27 mouse cellular contexts compared by ENCODE assay signal in genomic region chr1:87190429-87190828, GRCm38 (mm10). TPM values are rescaled to one million over a fixed set of nuclear protein-coding genes. Genes with fewer than 3 reads are reported as not detected.
DNase-seq lines count a peak whose midpoint lies in the region; ATAC-seq and TF ChIP-seq lines count a peak whose summit lies in the region.
"Had no signal": no experiment of that assay in that cellular context is flagged by ENCODE, and none has a peak within 500 bp of the region (broad histone marks: within the 10 kb centered on the region; RNA-seq: fewer than 3 reads in every experiment).

Gene Chrnd, plus strand, starts transcription at chr1:87190607.

- ATAC-seq in kidney, embryonic 14.5 days (ENCODE audit: low FRiP score, low TSS enrichment) = peak; percentile 16; the same call in 1 of the 2 replicates
- ATAC-seq: forebrain, embryonic 14.5 days; hindbrain, embryonic 16.5 days; intestine, embryonic 16.5 days had no signal

- no peak within 1 kb of the TSS for H3K4me2 ChIP-seq in kidney, embryonic 14.5 days (replicated peaks; ENCODE audit: low read depth, low read length)
- H3K4me2 ChIP-seq: liver, embryonic 13.5 days; lung, embryonic 15.5 days; neural tube, embryonic 13.5 days had no signal

- TF ChIP-seq CTCF in C2C12 (IDR thresholded peaks at IDR 0.05; ENCODE audit: control insufficient read depth, insufficient read depth, insufficient read length) = no peak

- no peak within 1 kb of the TSS for H3K4me3 ChIP-seq in kidney, embryonic 14.5 days (ENCODE audit: low read length)
- no peak within 1 kb of the TSS for H3K4me3 ChIP-seq in C2C12 (ENCODE audit: insufficient read depth, poor library complexity, severe bottlenecking)
- no peak within 1 kb of the TSS for H3K4me3 ChIP-seq in limb, embryonic 10.5 days
- no peak within 1 kb of the TSS for H3K4me3 ChIP-seq in hindbrain, embryonic 10.5 days
- H3K4me3 ChIP-seq: liver, embryonic 13.5 days; lung, embryonic 15.5 days; midbrain, embryonic 10.5 days; neural tube, embryonic 13.5 days had no signal

- no peak for DNase-seq in kidney, adult 18-20 months
- peak; percentile 46 for DNase-seq in ZHBTc4 (ENCODE audit: low read depth, low spot score)
- no peak for DNase-seq in limb, embryonic 10.5 days (ENCODE audit: low spot score)
- no peak for DNase-seq in left cerebral cortex, adult 18-20 months (ENCODE audit: low spot score in 2 of 2)
- no peak for DNase-seq in hindbrain, embryonic 10.5 days (ENCODE audit: low spot score)
- DNase-seq in layer of hippocampus, adult 9-11 months = no peak
- DNase-seq: adrenal gland, postnatal 14 days; B cell, adult 2 months; cerebellum, postnatal 10 days; heart, postnatal 36 days; kidney, postnatal 36 days; liver, embryonic 13.5 days; right cerebral cortex, adult 18-20 months; thymus, postnatal 14 days had no signal

- peaks cover 22% of the 10 kb centered on the region for H3K27me3 ChIP-seq in kidney, embryonic 14.5 days (ENCODE audit: control insufficient read depth, insufficient read depth, low read length)
- H3K27me3 ChIP-seq in C2C12 (ENCODE audit: control insufficient read depth, insufficient read depth, insufficient read length) = no peaks in the 10 kb centered on the region
- H3K27me3 ChIP-seq in limb, embryonic 10.5 days (ENCODE audit: low read depth, poor library complexity, severe bottlenecking) = peaks cover 51% of the 10 kb centered on the region
- H3K27me3 ChIP-seq in hindbrain, embryonic 10.5 days (ENCODE audit: insufficient read depth, poor library complexity, severe bottlenecking) = peaks cover 41% of the 10 kb centered on the region

- H3ac ChIP-seq in C2C12 (ENCODE audit: control insufficient read depth, insufficient read length, low read depth) = no peak within 1 kb of the TSS

- no peaks in the 10 kb centered on the region for H3K9me3 ChIP-seq in kidney, embryonic 14.5 days (ENCODE audit: control insufficient read depth, low read length)
- H3K9me3 ChIP-seq in limb, embryonic 10.5 days (replicated peaks) = no peaks in the 10 kb centered on the region
- H3K9me3 ChIP-seq in hindbrain, embryonic 10.5 days = no peaks in the 10 kb centered on the region
- H3K9me3 ChIP-seq: G1E; liver, embryonic 13.5 days; lung, embryonic 15.5 days; midbrain, embryonic 10.5 days; neural tube, embryonic 13.5 days had no signal

- no peaks in the 10 kb centered on the region for H3K79me2 ChIP-seq in C2C12 (ENCODE audit: control insufficient read depth, insufficient read depth)

- H3K79me3 ChIP-seq in C2C12 (ENCODE audit: low read depth) = no peaks in the 10 kb centered on the region

- 21% methylated on average over 4 of the region's 4 CpGs for WGBS in kidney, embryonic 14.5 days
- WGBS in limb, embryonic 10.5 days = 28% methylated on average over 4 of the region's 4 CpGs
- WGBS in hindbrain, embryonic 10.5 days = 43% methylated on average over 4 of the region's 4 CpGs

- H3K36me3 ChIP-seq in kidney, embryonic 14.5 days (ENCODE audit: control insufficient read depth, insufficient read depth, low read length) = no peaks in the 10 kb centered on the region
- H3K36me3 ChIP-seq in C2C12 (ENCODE audit: control insufficient read depth, insufficient read depth) = no peaks in the 10 kb centered on the region
- H3K36me3 ChIP-seq in limb, embryonic 10.5 days = no peaks in the 10 kb centered on the region
- H3K36me3 ChIP-seq in hindbrain, embryonic 10.5 days = no peaks in the 10 kb centered on the region
- H3K36me3 ChIP-seq: G1E; liver, embryonic 13.5 days; lung, embryonic 15.5 days; midbrain, embryonic 10.5 days; neural tube, embryonic 13.5 days had no signal

- no peak within 1 kb of the TSS for H3K9ac ChIP-seq in kidney, embryonic 14.5 days (ENCODE audit: low read depth, low read length)
- H3K9ac ChIP-seq: liver, embryonic 13.5 days; lung, embryonic 15.5 days; neural tube, embryonic 13.5 days had no signal

- peaks cover 8% of the 10 kb centered on the region; the same call in 1 of the 2 replicates for H3K4me1 ChIP-seq in kidney, embryonic 14.5 days (ENCODE audit: control insufficient read depth, insufficient read depth, low read length)
- H3K4me1 ChIP-seq in limb, embryonic 10.5 days = peaks cover 27% of the 10 kb centered on the region
- peaks cover 25% of the 10 kb centered on the region for H3K4me1 ChIP-seq in hindbrain, embryonic 10.5 days (replicated peaks)

- H3K27ac ChIP-seq in kidney, embryonic 14.5 days (ENCODE audit: low read depth, low read length) = no peak within 1 kb of the TSS
- peak within 1 kb of the TSS; percentile 50; the same call in 1 of the 2 replicates for H3K27ac ChIP-seq in limb, embryonic 10.5 days
- H3K27ac ChIP-seq in hindbrain, embryonic 10.5 days = no peak within 1 kb of the TSS
- H3K27ac ChIP-seq: liver, embryonic 13.5 days; lung, embryonic 15.5 days; macrophage; midbrain, embryonic 10.5 days; neural tube, embryonic 13.5 days had no signal

TF ChIP-seq in C2C12, 6 proteins besides CTCF, POLR2A, EP300 and RAD21:
- TF ChIP-seq FOSL1 (IDR thresholded peaks at IDR 0.05; ENCODE audit: insufficient read depth, low read length, poor library complexity, severe bottlenecking) (no peak), USF1 (IDR thresholded peaks at IDR 0.05; ENCODE audit: low read depth) (no peak), MYOD1 (IDR thresholded peaks at IDR 0.05; ENCODE audit: control insufficient read depth, insufficient read length, low read depth) (peak; percentile 94), MYOG (IDR thresholded peaks at IDR 0.05; ENCODE audit: control insufficient read depth, extremely low read depth, insufficient read length) (no peak), MAX (IDR thresholded peaks at IDR 0.05) (no peak), CEBPB (IDR thresholded peaks at IDR 0.05; ENCODE audit: low read depth) (peak; percentile 60)

RNA-seq across cellular contexts. Expression of gene Chrnd, which starts in this region (rescaled TPM):
- polyA plus RNA-seq in kidney, embryonic 14.5 days (2014; fragmentation: Nextera tagmentation; extraction: Ambion mirVana) = 0.13 and 0.62 TPM in 2 replicates
- 7.4 TPM for polyA plus RNA-seq in C2C12 (2012; fragmentation: generic; extraction: Trizol)
- 0.14 and 0.55 TPM in 2 replicates for polyA plus RNA-seq in limb, embryonic 10.5 days (2016; fragmentation: Nextera tagmentation; extraction: Ambion mirVana)
- not detected for total RNA-seq in left cerebral cortex, adult 18-20 months (2021)
- 0.10 TPM in 1 of 2 replicates, not detected in the other for polyA plus RNA-seq in hindbrain, embryonic 10.5 days (2016; fragmentation: Nextera tagmentation; extraction: Ambion mirVana)
- total RNA-seq: adrenal gland, postnatal 14 days; G1E; heart, postnatal 36 days; layer of hippocampus, postnatal 10 days; left cerebral cortex, postnatal 10 days had no signal
- polyA plus RNA-seq: forebrain, embryonic 14.5 days; G1E; heart, embryonic 14.5 days; hindbrain, embryonic 16.5 days; intestine, embryonic 16.5 days; macrophage; midbrain, embryonic 10.5 days had no signal

Comparison
In these comparisons a context has a peak if more than half of its experiments do, and no peak if none do; other contexts are left out.
1. Peak in ATAC-seq in kidney, embryonic 14.5 days; RNA of the gene not detected or under 1 TPM.